Mouse (Mus musculus) CH12.LX (cell line): ENCODE measurements at regions not wholly inside any gene's neighbourhood (a gene's known extent, or its start where the extent isn't known, plus 50 kb on each side); places are given as distances from the start of the nearest gene placed in this dataset.

Experiments used
- DNase-seq: peaks from one replicate; pipeline ENCODE4 v3.0.0-alpha.2; 2013; ENCODE audit errors: extremely low read depth
- H3K27ac ChIP-seq: 2 replicates; pipeline ENCODE4 v1.5.1; 2012; ENCODE audit warnings: low read depth, mild to moderate bottlenecking, control low read depth, moderate library complexity; ENCODE audit not compliant: insufficient read depth
- H3K27me3 ChIP-seq: replicated peaks from 2 replicates; pipeline ENCODE3; 2012; ENCODE audit warnings: inconsistent platforms
- H3K36me3 ChIP-seq, 2 experiments: replicated peaks in 1 of 2; 2 replicates each; pipeline versions ENCODE3 to v1.6.1; 2012; ENCODE audit warnings: inconsistent platforms in 1 of 2, low read length in 1 of 2, mild to moderate bottlenecking in 1 of 2, mixed read lengths in 1 of 2, moderate library complexity in 1 of 2; ENCODE audit not compliant: control insufficient read depth in 1 of 2, insufficient read depth in 1 of 2
- H3K4me1 ChIP-seq, 2 experiments: 2 replicates each; pipeline ENCODE4 v1.6.1; 2012; ENCODE audit warnings: inconsistent platforms in 1 of 2, moderate library complexity in 1 of 2; ENCODE audit not compliant: insufficient read depth in 2 of 2, control insufficient read depth in 1 of 2
- H3K4me2 ChIP-seq: 2 replicates; pipeline ENCODE4 v1.6.1; 2012; ENCODE audit warnings: low read depth, mild to moderate bottlenecking, control low read depth; ENCODE audit not compliant: poor library complexity, insufficient read depth, severe bottlenecking
- H3K4me3 ChIP-seq, 3 experiments: fragments of 150-350 bp in 1 of 3; sonication (generic) in 1 of 3; replicated peaks in 1 of 3; 2 replicates each; pipeline versions ENCODE3 to v1.5.1; 2011 to 2012; ENCODE audit warnings: low read depth in 2 of 3, low read length in 2 of 3, mild to moderate bottlenecking in 2 of 3, moderate library complexity in 2 of 3, control low read depth in 1 of 3, improper control_type of control experiment in 1 of 3, inconsistent platforms in 1 of 3, mixed read lengths in 1 of 3; ENCODE audit not compliant: poor library complexity in 1 of 3
- H3K79me2 ChIP-seq: replicated peaks from 2 replicates; pipeline ENCODE4 v1.6.1; 2012; ENCODE audit warnings: mild to moderate bottlenecking, moderate library complexity; ENCODE audit not compliant: control insufficient read depth, poor library complexity, insufficient read depth, severe bottlenecking; ENCODE audit errors: extremely low read depth
- H3K9ac ChIP-seq: 2 replicates; pipeline ENCODE4 v1.6.1; 2012; ENCODE audit warnings: low read depth, mild to moderate bottlenecking, control low read depth, moderate library complexity; ENCODE audit not compliant: insufficient read depth
- H3K9me3 ChIP-seq: replicated peaks from 2 replicates; pipeline ENCODE3; 2012; ENCODE audit warnings: low read length, inconsistent platforms, mixed read lengths
- CHD1 ChIP-seq: IDR thresholded peaks from 2 replicates; pipeline ENCODE4 v1.6.1; 2012; ENCODE audit warnings: low read depth, low read length, improper control_type of control experiment, inconsistent platforms
- E2F4 ChIP-seq: IDR thresholded peaks from 2 replicates; pipeline ENCODE4 v1.6.1; 2011; ENCODE audit warnings: low read depth, low read length, improper control_type of control experiment; ENCODE audit not compliant: insufficient replicate concordance
- EP300 ChIP-seq: IDR thresholded peaks from 2 replicates; pipeline ENCODE4 v1.6.1; 2011; ENCODE audit warnings: low read length, improper control_type of control experiment
- ETS1 ChIP-seq: conservative IDR thresholded peaks from 2 replicates; pipeline ENCODE4 v1.6.1; 2012; ENCODE audit warnings: low read depth, mild to moderate bottlenecking, inconsistent platforms, low read length, improper control_type of control experiment, moderate library complexity
- GABPA ChIP-seq: IDR thresholded peaks from 2 replicates; pipeline ENCODE4 v1.6.1; 2012; ENCODE audit warnings: low read depth, low read length, improper control_type of control experiment, inconsistent platforms; ENCODE audit not compliant: insufficient replicate concordance
- IRF4 ChIP-seq: IDR thresholded peaks from 2 replicates; pipeline ENCODE4 v1.6.1; 2014; ENCODE audit warnings: low read depth, mild to moderate bottlenecking, inconsistent platforms, low read length, improper control_type of control experiment
- JUN ChIP-seq: IDR thresholded peaks from 2 replicates; pipeline ENCODE4 v1.6.1; 2011; ENCODE audit warnings: low read depth, mild to moderate bottlenecking, low read length, improper control_type of control experiment, moderate library complexity; ENCODE audit not compliant: insufficient read depth
- JUND ChIP-seq: conservative IDR thresholded peaks from 2 replicates; pipeline ENCODE4 v1.6.1; 2011; ENCODE audit warnings: low read depth, low read length, improper control_type of control experiment
- MAFK ChIP-seq: IDR thresholded peaks from 2 replicates; pipeline ENCODE4 v1.6.1; 2011; ENCODE audit warnings: low read length, improper control_type of control experiment; ENCODE audit not compliant: insufficient replicate concordance
- MYC ChIP-seq: IDR thresholded peaks from 2 replicates; pipeline ENCODE4 v1.6.1; 2011; ENCODE audit warnings: low read depth, mild to moderate bottlenecking, improper control_type of control experiment, low read length
- NELFE ChIP-seq: IDR thresholded peaks from 2 replicates; pipeline ENCODE4 v1.6.1; 2011; ENCODE audit warnings: low read depth, low read length, improper control_type of control experiment
- NRF1 ChIP-seq: IDR thresholded peaks from 2 replicates; pipeline ENCODE4 v1.6.1; 2014; ENCODE audit warnings: low read depth, mild to moderate bottlenecking, inconsistent platforms, low read length, improper control_type of control experiment, moderate library complexity
- POLR2A ChIP-seq: IDR thresholded peaks from 2 replicates; pipeline ENCODE4 v1.6.1; 2011; ENCODE audit warnings: low read depth, mild to moderate bottlenecking, improper control_type of control experiment, low read length
- POLR2AphosphoS2 ChIP-seq: IDR thresholded peaks from 2 replicates; pipeline ENCODE4 v1.6.1; 2011; ENCODE audit warnings: low read depth, low read length, improper control_type of control experiment
- RAD21 ChIP-seq: IDR thresholded peaks from 2 replicates; pipeline ENCODE4 v1.6.1; 2011; ENCODE audit warnings: low read depth, mild to moderate bottlenecking, low read length, improper control_type of control experiment, moderate library complexity
- RCOR1 ChIP-seq: conservative IDR thresholded peaks from 2 replicates; pipeline ENCODE4 v1.6.1; 2012; ENCODE audit warnings: low read depth, mild to moderate bottlenecking, inconsistent platforms, low read length, improper control_type of control experiment
- SIN3A ChIP-seq: IDR thresholded peaks from 2 replicates; pipeline ENCODE4 v1.6.1; 2012; ENCODE audit warnings: low read length, improper control_type of control experiment, inconsistent platforms
- SMC3 ChIP-seq: IDR thresholded peaks from 2 replicates; pipeline ENCODE4 v1.6.1; 2011; ENCODE audit warnings: low read depth, low read length, improper control_type of control experiment
- TCF12 ChIP-seq: IDR thresholded peaks from 2 replicates; pipeline ENCODE4 v1.6.1; 2014; ENCODE audit warnings: low read depth, mild to moderate bottlenecking, inconsistent platforms, low read length, improper control_type of control experiment
- UBTF ChIP-seq: IDR thresholded peaks from 2 replicates; pipeline ENCODE4 v1.6.1; 2012; ENCODE audit warnings: low read depth, mild to moderate bottlenecking, inconsistent platforms, low read length, improper control_type of control experiment, moderate library complexity
- USF2 ChIP-seq: conservative IDR thresholded peaks from 2 replicates; pipeline ENCODE4 v1.6.1; 2011; ENCODE audit warnings: low read depth, low read length, improper control_type of control experiment
- ZC3H11A ChIP-seq: IDR thresholded peaks from 2 replicates; pipeline ENCODE4 v1.6.1; 2012; ENCODE audit warnings: low read depth, mild to moderate bottlenecking, inconsistent platforms, low read length, improper control_type of control experiment
- ZKSCAN1 ChIP-seq: IDR thresholded peaks from 2 replicates; pipeline ENCODE4 v1.6.1; 2012; ENCODE audit warnings: low read depth, inconsistent platforms, low read length, improper control_type of control experiment, borderline replicate concordance
- ZMIZ1 ChIP-seq: IDR thresholded peaks from 2 replicates; pipeline ENCODE4 v1.6.1; 2012; ENCODE audit warnings: low read depth, mild to moderate bottlenecking, inconsistent platforms, low read length, improper control_type of control experiment
- ZNF384 ChIP-seq: IDR thresholded peaks from 2 replicates; pipeline ENCODE4 v1.6.1; 2012; ENCODE audit warnings: low read depth, low read length, improper control_type of control experiment, inconsistent platforms
- dilution Hi-C: fragments of 300-500 bp; cut with MboI; formaldehyde crosslinking; loops from 2 replicates; pipeline ENCODE4 v1.14.3; 2020; ENCODE audit warnings: low sequenced_read_pairs; ENCODE audit not compliant: extremely low pct_unique_long_range_greater_than_20kb, extremely low pct_ligation_motif_present
- in situ Hi-C: fragments of 300-500 bp; cut with MboI; formaldehyde crosslinking; loops from 3 replicates; pipeline ENCODE4 v1.14.3; 2019; ENCODE audit warnings: low sequenced_read_pairs, low pct_ligation_motif_present, low pct_unique_long_range_greater_than_20kb, mixed read lengths

DNA sequence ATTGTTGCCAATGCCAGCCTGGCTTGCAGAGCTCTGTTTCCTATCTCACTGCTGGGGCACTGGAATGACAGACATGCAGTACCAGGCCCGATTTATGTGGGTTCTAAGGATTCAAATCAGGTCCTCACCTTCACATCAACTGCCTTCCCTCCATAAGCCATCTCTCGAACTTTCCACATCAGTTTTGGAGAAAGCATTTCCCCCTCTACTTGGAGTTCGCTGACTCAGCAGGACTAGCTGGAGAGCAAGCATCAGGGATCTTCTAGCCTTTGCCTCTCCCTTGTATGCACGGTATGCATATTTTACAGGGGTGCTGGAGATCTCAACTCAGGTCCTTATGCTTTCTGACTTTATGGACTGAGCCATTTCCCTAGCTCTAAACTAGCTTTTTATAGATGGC, 118.7 kb upstream of the Gm11042 start:
- DNase-seq = no peak
- H3K27me3 ChIP-seq = no peaks in the 10 kb centered on the region
- H3K4me1 ChIP-seq = no peaks in the 10 kb centered on the region
- H3K79me2 ChIP-seq = no peaks in the 10 kb centered on the region
- dilution Hi-C loops (no loop called here), in situ Hi-C loops (no loop called here)
- H3K36me3 ChIP-seq = no peaks in the 10 kb centered on the region
- no peak overlapping the region for H3K4me2 ChIP-seq
- no peak overlapping the region for H3K4me3 ChIP-seq
- no peak overlapping the region for H3K27ac ChIP-seq
- H3K9me3 ChIP-seq = no peaks in the 10 kb centered on the region
- peak; percentile 69; the same call in 1 of the 2 replicates for TF ChIP-seq MAFK
- no peak for TF ChIP-seq NRF1
- no peak overlapping the region for H3K9ac ChIP-seq

- DNase-seq = no peak
- dilution Hi-C loops = no loop called here
Observed at GRCm38 (mm10) chr12:74414738-74415137, 98.5 kb upstream of the Gm11042 start.

GRCm38 (mm10) chr12:74410511-74410910, 94.3 kb upstream of the Gm11042 start:
- H3K4me3 ChIP-seq = no peak overlapping the region
- H3K79me2 ChIP-seq = no peaks in the 10 kb centered on the region
- no peaks in the 10 kb centered on the region for H3K27me3 ChIP-seq
- no peak overlapping the region for H3K9ac ChIP-seq
- no peak overlapping the region for H3K27ac ChIP-seq
- H3K36me3 ChIP-seq = no peaks in the 10 kb centered on the region
- no peak for DNase-seq
- dilution Hi-C loops (no loop called here), in situ Hi-C loops (no loop called here)
- no peaks in the 10 kb centered on the region for H3K4me1 ChIP-seq
- H3K4me2 ChIP-seq = no peak overlapping the region
- no peaks in the 10 kb centered on the region for H3K9me3 ChIP-seq
- TF ChIP-seq CHD1 (no peak), IRF4 (no peak), JUN (no peak), ZKSCAN1 (no peak), ZMIZ1 (no peak), ZNF384 (no peak), E2F4 (no peak), ZC3H11A (no peak), USF2 (no peak), JUND (no peak), RCOR1 (no peak), SIN3A (no peak), POLR2A (no peak), RAD21 (no peak)

More at GRCm38 (mm10) chr12:74414738-74415137, 98.5 kb upstream of the Gm11042 start:
- no peak overlapping the region for H3K9ac ChIP-seq
- no peaks in the 10 kb centered on the region for H3K4me1 ChIP-seq
- H3K36me3 ChIP-seq = no peaks in the 10 kb centered on the region
- no peaks in the 10 kb centered on the region for H3K27me3 ChIP-seq
- H3K27ac ChIP-seq = no peak overlapping the region
- TF ChIP-seq UBTF = no peak
- TF ChIP-seq TCF12 = no peak
- TF ChIP-seq GABPA = no peak
- TF ChIP-seq EP300 = no peak
- no peak for TF ChIP-seq NELFE
- no peak for TF ChIP-seq POLR2AphosphoS2
- no peak for TF ChIP-seq POLR2A
- TF ChIP-seq NRF1 = no peak
- TF ChIP-seq JUN = no peak
- no peak for TF ChIP-seq ZNF384
- no peak for TF ChIP-seq JUND
- no peak for TF ChIP-seq SMC3
- TF ChIP-seq ETS1 = no peak
- no peak for TF ChIP-seq IRF4
- no peak for TF ChIP-seq ZC3H11A
- TF ChIP-seq MYC = no peak
- TF ChIP-seq, all 38 proteins: peak for 0
- H3K9me3 ChIP-seq = no peaks in the 10 kb centered on the region
- no peak overlapping the region for H3K4me3 ChIP-seq
- H3K79me2 ChIP-seq = no peaks in the 10 kb centered on the region
- in situ Hi-C loops = no loop called here
- H3K4me2 ChIP-seq = no peak overlapping the region
